Mouse (Mus musculus) liver, embryonic 16.5 days (tissue): ENCODE data around the gene Gm10322. TPM values are rescaled to one million over a fixed set of nuclear protein-coding genes. Genes with fewer than 3 reads are reported as not detected.

Experiments
- ATAC-seq: fragments of 200-750 bp; cut with Nextera tagmentation; 2 replicates; pipeline ENCODE4 v1.8.0; 2017; ENCODE audit warnings: low read depth, mild to moderate bottlenecking, moderate number of reproducible peaks, moderate library complexity
- H3K27ac ChIP-seq: fragments of 300-500 bp; sonication (generic); 2 replicates; pipeline ENCODE4 v1.5.1; 2014; ENCODE audit warnings: mild to moderate bottlenecking, low read length
- H3K27me3 ChIP-seq: fragments of 300-500 bp; sonication (generic); 2 replicates; pipeline ENCODE4 v1.6.1; 2014; ENCODE audit warnings: low read depth, low read length, mixed read lengths; ENCODE audit not compliant: control insufficient read depth, insufficient read depth
- H3K36me3 ChIP-seq: fragments of 300-500 bp; sonication (generic); 2 replicates; pipeline ENCODE4 v1.6.1; 2014; ENCODE audit warnings: mild to moderate bottlenecking; ENCODE audit not compliant: control insufficient read depth, insufficient read depth
- H3K4me1 ChIP-seq: fragments of 300-500 bp; sonication (generic); 2 replicates; pipeline ENCODE4 v1.6.1; 2014; ENCODE audit warnings: low read depth, low read length, mixed read lengths; ENCODE audit not compliant: control insufficient read depth
- H3K4me2 ChIP-seq: fragments of 300-500 bp; sonication (generic); 2 replicates; pipeline ENCODE4 v1.6.1; 2014; ENCODE audit warnings: low read depth, low read length, mixed read lengths
- H3K4me3 ChIP-seq: fragments of 300-500 bp; sonication (generic); 2 replicates; pipeline ENCODE4 v1.5.1; 2014; ENCODE audit warnings: low read depth, mild to moderate bottlenecking, low read length
- H3K9ac ChIP-seq: fragments of 300-500 bp; sonication (generic); 2 replicates; pipeline ENCODE4 v1.6.1; 2014; ENCODE audit warnings: low read depth, low read length
- H3K9me3 ChIP-seq: fragments of 300-500 bp; sonication (generic); replicated peaks from 2 replicates; pipeline ENCODE4 v1.6.1; 2016; ENCODE audit warnings: low read length; ENCODE audit not compliant: control insufficient read depth
- WGBS: fragments of 180-500 bp; shearing (Covaris S2); extraction: QIAGEN DNeasy Blood & Tissue Kit; methylation state at CpG from one replicate; pipeline ENCODE4 v1.1.7; 2014; ENCODE audit not compliant: insufficient replicate concordance; 5-methylcytosine and 5-hydroxymethylcytosine counted together
- polyA plus RNA-seq: library from polyadenylated mRNA; unstranded; fragments of >200 nt; fragmentation: Nextera tagmentation; extraction: Ambion mirVana; gene quantifications from 2 replicates; pipeline ENCODE4 v1.2.1, GENCODE M21; 2015

Gm10322 gene
- polyA plus RNA-seq, 1 experiment from 2014 or later: not detected

DNA sequence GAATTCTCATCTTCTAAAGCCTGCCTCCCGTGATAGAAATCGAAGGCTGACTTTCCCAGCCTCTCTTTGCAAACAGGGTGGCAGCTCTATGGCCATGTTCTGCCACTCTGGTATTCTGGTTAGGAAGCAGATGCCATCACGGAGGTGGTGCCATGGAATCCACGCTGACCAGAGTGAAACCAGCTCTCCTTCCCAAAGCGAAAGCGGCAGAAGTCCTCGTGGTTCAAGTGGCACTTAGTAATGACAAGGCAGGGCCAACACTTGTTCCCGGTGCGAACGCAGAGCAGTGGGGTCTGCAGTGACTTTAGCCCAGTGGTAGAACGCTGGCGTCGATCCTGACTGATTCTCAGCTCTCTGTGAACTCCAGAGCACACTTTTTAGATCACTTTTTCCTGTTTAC, 26.0 kb upstream of the Gm10322 start:
- ATAC-seq: no peak
- Histone ChIP-seq H3K4me3 (peak overlapping the region; percentile 18; the same call in 1 of the 2 replicates), H3K9ac (0 out of 2 replicates have a peak overlapping the region, but pooled peaks have one; percentile 9), H3K36me3 (no peaks in the 10 kb centered on the region), H3K27me3 (no peaks in the 10 kb centered on the region), H3K4me1 (no peaks in the 10 kb centered on the region), H3K4me2 (peak overlapping the region; percentile 38), H3K9me3 (no peaks in the 10 kb centered on the region), H3K27ac (no peak overlapping the region)
- 46% methylated on average over 13 of the region's 13 CpGs for WGBS

- no peak overlapping the region for H3K9ac ChIP-seq
- H3K4me3 ChIP-seq: no peak overlapping the region
- H3K27ac ChIP-seq: no peak overlapping the region
- no peak overlapping the region for H3K4me2 ChIP-seq
- no peak for ATAC-seq
- H3K9me3 ChIP-seq: no peaks in the 10 kb centered on the region
- H3K27me3 ChIP-seq: no peaks in the 10 kb centered on the region
- no peaks in the 10 kb centered on the region for H3K36me3 ChIP-seq
- H3K4me1 ChIP-seq: no peaks in the 10 kb centered on the region
- 82% methylated on average over 9 of the region's 9 CpGs for WGBS
Observed at GRCm38 (mm10) chr10:59590606-59591005, 25.3 kb upstream of the Gm10322 start.

DNA sequence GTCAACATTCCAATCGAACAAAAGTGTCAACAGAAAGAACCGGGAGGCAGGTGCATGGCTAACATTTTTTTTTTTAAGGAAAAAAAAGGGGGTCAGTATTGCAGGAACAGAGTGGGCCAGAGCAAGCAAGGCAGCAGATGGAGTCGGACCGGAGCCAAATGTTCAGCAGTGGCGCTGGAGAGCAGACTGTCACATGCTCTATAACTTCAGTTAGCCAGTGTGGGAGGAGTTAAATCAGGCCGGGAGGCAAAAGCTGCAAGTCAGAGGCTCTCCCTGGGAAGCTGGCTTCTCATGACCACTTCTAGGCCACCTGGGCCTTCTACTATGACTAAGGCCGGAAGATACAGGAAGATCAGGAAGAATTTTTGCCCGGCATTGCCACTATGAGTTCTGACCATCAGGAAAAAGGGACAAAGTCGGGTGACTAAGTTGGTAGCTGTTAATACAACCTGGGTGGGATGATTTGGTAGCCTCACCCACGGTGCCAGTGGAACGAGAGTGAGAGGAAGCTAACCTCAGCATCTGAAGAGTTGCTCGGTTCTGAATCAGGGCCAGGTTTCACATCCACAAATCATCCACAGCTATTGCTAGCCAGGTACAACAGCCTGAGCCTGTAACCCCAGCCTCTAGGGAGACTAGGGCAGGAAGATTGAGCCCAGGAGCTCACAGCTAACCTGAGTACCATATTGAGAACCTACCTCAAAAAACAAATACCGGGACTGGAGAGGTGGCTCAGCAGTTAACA, 21.9 kb upstream of the Gm10322 start:
- Histone ChIP-seq H3K27me3 (no peaks in the 10 kb centered on the region), H3K27ac (no peak overlapping the region), H3K4me2 (no peak overlapping the region), H3K36me3 (no peaks in the 10 kb centered on the region), H3K4me3 (no peak overlapping the region), H3K9ac (no peak overlapping the region), H3K9me3 (no peaks in the 10 kb centered on the region), H3K4me1 (no peaks in the 10 kb centered on the region)
- WGBS: 63% methylated on average over 13 of the region's 13 CpGs
- no peak for ATAC-seq

DNA sequence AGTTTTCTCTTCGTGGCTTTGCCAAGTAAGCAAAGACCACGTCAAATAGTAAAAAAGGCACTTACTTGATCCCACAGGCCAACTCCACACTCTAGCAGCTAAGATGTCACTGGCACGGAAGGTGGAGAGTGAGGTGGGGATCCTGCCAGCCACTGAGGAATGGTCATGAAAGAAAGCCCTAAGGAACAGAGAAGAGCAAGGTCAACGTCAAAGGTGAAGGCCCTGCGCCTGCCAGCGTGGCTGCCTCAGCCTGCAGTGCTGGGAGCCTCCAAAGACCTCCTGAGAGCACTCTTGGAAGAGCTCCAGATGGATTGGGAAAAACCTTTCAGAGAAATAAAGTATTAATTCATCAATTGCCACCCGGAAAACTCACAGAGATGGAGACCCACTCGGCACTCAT, 15.3 kb upstream of the Gm10322 start:
- Histone ChIP-seq H3K4me3 (no peak overlapping the region), H3K9me3 (no peaks in the 10 kb centered on the region), H3K27me3 (no peaks in the 10 kb centered on the region), H3K36me3 (no peaks in the 10 kb centered on the region), H3K4me1 (no peaks in the 10 kb centered on the region), H3K27ac (no peak overlapping the region), H3K9ac (no peak overlapping the region), H3K4me2 (no peak overlapping the region)
- WGBS: 67% methylated on average over 8 of the region's 8 CpGs
- ATAC-seq: no peak

DNA sequence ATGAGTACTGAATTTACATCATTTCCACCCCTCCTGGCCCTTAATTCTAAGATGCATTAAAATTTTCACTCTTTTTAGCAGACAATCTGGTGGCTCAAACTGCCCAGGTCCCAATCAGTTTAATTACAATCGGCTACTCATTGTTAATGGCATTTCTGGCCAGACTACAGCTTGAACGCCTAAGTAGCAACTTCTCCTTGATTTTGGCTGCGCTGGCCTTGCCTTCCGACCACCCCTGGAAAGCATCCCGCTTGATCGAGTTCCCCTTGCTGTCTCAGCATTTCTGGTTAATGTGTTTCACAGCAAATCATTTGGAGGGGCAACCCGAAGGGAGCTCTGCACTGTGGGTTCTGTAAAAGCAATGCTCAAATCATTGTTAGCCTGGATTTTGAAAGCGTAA, 13.8 kb upstream of the Gm10322 start:
- Histone ChIP-seq H3K9ac (no peak overlapping the region), H3K9me3 (no peaks in the 10 kb centered on the region), H3K4me2 (no peak overlapping the region), H3K4me1 (no peaks in the 10 kb centered on the region), H3K27me3 (no peaks in the 10 kb centered on the region), H3K27ac (no peak overlapping the region), H3K36me3 (no peaks in the 10 kb centered on the region), H3K4me3 (no peak overlapping the region)
- 74% methylated on average over 8 of the region's 8 CpGs for WGBS
- ATAC-seq: no peak

DNA sequence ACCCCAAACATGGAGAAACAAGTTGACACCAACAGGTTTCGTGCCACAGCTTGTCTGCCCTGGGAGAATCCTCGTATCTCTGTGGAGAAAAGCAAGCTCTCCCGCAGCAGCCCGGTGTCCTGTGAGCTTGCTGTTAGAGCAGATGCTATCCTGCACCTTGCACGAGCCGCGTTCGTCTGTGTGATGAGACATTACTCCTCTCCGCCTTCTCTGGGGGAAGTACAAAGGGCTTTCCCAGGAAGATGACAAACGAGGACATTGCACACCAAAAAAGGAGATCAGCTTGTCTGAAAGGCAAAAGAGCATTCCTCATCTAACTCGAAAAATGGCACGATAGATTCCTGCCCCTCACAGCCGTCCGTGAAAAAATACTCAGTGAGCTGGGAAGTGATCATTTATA, 13.0 kb upstream of the Gm10322 start:
- no peaks in the 10 kb centered on the region for H3K36me3 ChIP-seq
- no peaks in the 10 kb centered on the region for H3K4me1 ChIP-seq
- H3K9me3 ChIP-seq: no peaks in the 10 kb centered on the region
- WGBS: 72% methylated on average over 14 of the region's 14 CpGs
- H3K4me2 ChIP-seq: no peak overlapping the region
- H3K27me3 ChIP-seq: no peaks in the 10 kb centered on the region
- H3K4me3 ChIP-seq: no peak overlapping the region
- ATAC-seq: no peak
- H3K27ac ChIP-seq: no peak overlapping the region
- no peak overlapping the region for H3K9ac ChIP-seq

DNA sequence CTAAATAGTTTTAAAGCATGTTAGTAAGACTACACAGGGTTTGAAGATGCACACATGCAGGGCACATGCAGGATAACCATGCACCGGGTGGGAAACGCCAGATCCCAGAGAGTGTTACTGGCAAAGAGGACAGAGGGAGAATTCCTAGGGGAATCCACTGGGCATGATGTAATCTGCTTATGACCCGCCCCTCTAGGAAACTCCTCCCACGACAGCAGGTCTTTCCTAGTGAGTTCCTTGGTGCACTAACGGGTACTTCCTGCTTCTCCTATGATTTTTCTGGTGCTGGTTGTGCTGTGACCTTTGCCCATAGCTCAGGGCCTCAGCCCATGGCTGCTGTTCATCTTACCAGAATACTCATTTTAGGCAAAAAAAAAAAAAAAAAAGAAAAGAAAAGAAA, 12.0 kb upstream of the Gm10322 start:
- H3K36me3 ChIP-seq: no peaks in the 10 kb centered on the region
- no peak for ATAC-seq
- H3K4me1 ChIP-seq: no peaks in the 10 kb centered on the region
- WGBS: 53% methylated on average over 5 of the region's 5 CpGs
- H3K27ac ChIP-seq: no peak overlapping the region
- H3K4me2 ChIP-seq: no peak overlapping the region
- H3K9me3 ChIP-seq: no peaks in the 10 kb centered on the region
- H3K27me3 ChIP-seq: no peaks in the 10 kb centered on the region
- H3K4me3 ChIP-seq: no peak overlapping the region
- no peak overlapping the region for H3K9ac ChIP-seq

DNA sequence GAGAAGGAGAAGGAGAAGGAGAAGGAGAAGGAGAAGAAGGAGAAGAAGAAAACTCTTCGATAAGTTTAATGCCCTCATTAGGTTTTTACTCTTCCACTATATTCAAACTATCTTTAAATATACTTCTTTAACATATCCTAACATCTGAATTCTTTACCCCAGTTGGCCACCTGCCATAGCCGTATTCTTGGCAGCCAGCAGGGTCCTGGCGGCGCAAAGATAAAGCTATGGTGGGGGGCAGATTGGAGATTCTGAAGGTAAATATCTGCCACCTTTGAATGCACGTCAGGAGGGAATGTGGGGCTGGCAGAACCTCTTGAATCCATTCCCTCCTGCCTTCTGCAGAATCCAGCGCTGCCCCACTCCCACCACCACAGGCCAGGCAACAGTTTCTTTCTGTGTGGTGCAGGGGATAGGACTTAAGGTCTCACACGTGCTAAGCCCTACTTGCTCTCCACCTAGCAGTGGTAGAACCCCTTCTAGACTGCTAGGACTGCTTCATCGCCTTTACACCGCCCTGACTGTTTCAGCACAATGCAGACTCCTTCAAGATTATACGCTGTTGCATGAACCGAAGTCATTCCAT, 10.9 kb upstream of the Gm10322 start:
- Histone ChIP-seq H3K36me3 (no peaks in the 10 kb centered on the region), H3K27ac (no peak overlapping the region), H3K4me3 (no peak overlapping the region), H3K9ac (no peak overlapping the region), H3K9me3 (no peaks in the 10 kb centered on the region), H3K4me1 (no peaks in the 10 kb centered on the region), H3K27me3 (no peaks in the 10 kb centered on the region), H3K4me2 (no peak overlapping the region)
- ATAC-seq: no peak
- 63% methylated on average over 11 of the region's 11 CpGs for WGBS

DNA sequence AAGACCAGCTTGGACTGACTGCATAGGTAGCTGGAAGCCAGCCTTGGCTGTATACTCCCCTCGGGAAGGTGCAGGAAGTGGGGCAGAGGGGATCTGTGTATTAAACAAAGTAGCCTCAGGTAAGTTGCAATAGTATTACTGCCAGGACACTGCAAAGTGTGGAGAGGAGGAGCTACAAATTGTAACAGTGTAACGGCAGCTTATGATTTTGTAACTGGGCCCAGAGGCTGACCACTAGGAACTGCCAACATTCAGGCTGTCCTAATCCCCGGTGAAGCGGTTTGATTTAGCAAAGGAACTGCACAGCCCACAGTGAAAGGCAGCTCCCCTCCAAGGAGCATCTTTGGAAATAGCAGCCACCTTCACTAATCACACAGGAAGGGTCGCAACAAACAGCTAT, 2.6 kb upstream of the Gm10322 start:
- H3K27ac ChIP-seq: no peak overlapping the region
- H3K4me1 ChIP-seq: peaks cover 11% of the 10 kb centered on the region
- no peak overlapping the region for H3K4me3 ChIP-seq
- H3K27me3 ChIP-seq: no peaks in the 10 kb centered on the region
- H3K9ac ChIP-seq: no peak overlapping the region
- no peak overlapping the region for H3K4me2 ChIP-seq
- no peak for ATAC-seq
- no peaks in the 10 kb centered on the region for H3K9me3 ChIP-seq
- no peaks in the 10 kb centered on the region for H3K36me3 ChIP-seq
- WGBS: 66% methylated on average over 5 of the region's 5 CpGs
